Mouse (Mus musculus) retina, postnatal 7 days (tissue): ENCODE results near the gene Apcs.

ENCODE experiments used
- DNase-seq: peaks from one replicate; pipeline ENCODE4 v3.0.0-alpha.2; 2012; ENCODE audit warnings: low read depth, low spot score

The Apcs gene

DNA sequence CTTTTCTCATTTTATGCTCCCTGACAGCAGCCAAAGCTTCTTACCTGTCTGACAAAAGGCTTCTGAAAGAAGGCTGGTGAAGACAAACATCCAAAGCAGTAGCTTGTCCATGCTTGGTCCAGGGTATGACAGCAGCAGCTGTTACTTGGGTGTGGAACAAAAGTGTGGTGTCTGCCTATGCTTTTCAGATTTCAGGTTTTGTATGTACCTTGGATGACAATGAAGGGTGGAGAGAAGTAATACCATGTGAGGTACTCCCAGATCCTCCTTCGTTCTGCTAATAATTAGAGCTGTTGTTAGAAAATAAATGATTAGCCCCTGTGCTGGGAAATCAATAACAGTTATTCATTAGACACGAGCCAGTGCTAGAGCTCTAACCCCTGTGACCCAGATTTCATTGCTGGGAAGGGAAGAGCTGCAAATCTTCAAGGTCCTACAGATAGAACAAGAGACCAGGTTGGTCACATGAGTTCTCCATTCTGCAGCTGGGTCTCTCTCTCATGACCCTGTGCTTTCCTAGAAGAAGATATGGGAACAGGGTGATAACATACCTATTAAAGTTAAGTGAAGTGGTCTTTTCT, at the start of gene Apcs:
Apcs (minus strand) TSS at position 265 of the 581 bp plus-strand sequence.
- no peak for DNase-seq

DNA sequence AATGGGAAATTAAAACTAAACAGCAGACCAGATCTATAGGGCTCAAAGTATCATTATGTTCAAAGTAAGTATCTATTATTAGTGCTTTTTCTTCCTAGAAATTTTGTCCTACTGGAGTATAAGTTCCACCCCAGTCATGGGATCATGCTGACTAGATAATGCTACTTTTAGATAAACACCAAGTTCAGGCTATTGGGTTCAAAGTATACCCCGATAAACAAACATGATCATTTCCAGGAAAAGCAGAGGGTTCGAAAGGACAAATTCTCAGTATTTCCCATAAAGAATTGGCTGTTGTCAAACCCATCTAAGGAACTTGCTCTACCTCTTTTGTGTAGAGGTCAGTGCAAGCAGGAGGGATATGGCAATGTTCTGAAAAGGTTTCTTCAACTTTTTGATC, 37.4 kb upstream of the Apcs start:
- DNase-seq: no peak

DNA sequence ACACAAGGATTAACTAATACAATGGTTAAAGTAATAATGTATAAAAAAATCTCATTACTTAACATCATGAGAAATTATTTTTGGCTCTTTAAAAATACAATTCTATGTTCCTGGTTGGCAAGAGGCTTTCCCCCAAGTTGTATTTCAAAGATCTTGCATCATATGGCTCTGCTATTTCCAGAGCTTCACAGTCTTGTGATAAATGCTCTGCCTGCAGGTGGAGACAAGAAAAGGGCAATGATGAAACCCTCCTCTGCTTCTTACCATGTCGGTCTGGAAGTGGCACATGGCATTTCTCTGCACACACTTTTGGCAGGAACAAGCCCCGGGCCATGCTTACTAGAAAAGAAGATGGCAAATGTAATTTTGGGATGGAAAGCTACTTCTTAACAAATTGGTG, 23.6 kb upstream of the Apcs start:
- no peak for DNase-seq

DNA sequence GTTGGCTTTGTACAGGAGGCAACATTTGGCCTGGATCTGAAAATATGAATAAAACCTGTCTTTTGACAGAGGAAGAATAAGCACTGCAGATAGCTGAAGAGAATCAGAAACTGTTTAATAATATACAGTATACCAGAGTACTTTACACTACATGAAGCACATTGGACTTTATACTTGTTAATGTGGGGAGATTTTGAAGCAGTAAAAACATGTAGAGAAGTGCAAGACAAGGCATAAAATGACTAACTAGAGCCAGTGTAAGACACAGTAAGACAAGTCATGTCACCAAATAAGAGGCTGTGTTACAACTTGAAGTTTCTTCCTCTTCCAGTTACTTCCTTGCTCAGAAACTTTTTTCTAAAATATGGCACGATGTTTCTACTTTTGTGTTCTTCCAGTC, 22.3 kb upstream of the Apcs start:
- no peak for DNase-seq

DNA sequence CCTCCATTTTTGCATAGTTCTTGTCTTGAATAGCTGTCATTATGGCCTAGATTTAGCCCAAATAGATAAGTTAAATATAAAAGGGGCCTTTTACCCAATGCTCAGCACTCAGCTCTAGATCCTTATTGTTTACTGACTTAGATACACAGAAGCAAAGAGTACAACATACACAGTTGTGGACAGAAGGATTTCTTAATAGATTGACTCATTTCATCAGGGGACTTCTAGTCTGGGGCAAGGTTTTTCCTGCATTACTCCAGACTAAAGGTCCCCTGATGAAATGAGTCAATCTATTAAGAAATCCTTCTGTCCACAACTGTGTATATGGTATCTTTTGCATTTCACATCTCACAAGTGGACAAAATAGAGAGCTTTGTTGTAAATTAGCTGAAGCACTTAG, 8.5 kb upstream of the Apcs start:
- no peak for DNase-seq

DNA sequence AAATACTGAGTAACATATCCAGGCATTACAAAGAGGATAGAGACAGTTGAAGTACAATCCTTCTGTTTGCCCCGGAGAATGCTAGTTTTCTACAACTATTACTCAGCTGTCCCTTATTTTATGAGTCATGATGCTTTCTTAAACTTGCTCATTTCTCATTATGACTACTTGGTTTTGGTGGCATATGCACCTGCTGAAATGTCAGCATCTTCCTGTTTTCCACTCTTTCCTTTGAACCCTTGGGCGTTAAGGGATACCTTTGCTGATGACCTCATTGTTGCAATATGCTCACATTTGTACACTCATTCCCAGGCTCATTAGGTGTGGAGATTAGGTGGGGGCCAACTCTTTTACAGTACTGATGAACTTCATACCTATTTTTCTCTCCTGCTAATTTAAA, 594 bp upstream of the Apcs start:
- DNase-seq: no peak

DNA sequence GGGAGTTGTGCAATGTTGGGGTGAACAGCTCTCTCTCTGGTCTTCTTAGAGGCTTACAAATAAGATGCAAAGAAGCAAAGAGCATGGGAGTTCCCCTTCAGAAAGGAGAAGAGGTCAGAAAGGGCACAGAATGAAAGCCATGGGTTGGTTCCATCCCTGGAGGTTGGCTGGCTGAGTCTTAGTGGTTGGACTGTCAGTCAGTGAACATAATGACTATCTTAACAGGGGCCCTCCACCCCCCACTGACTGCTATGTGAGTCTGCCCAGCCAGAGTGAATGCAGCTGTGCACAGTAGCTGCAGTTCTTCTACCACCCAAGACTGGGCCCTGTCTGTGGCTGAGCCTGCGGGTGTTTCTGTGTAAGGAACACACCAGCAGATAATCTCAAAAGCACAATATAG, 18.2 kb downstream of the Apcs start:
- DNase-seq: no peak

DNA sequence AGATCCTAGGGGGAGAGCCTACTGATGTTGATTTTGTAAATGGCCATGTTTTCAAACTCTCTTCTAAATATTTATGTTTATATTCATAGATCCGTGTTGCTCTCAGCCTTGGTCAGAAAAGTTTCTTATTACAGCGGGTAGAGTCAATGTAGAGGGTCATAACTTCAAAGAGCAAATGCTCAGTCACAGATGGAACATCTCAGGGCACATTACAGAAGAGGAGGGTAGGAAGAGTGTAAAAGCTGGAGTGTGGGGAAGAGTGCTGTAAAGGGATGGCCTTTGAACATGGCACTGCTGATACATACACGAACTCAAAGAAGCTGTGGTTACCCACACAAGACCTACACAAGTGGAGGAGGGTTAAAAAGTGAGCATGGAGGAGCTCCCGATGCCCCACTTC, 19.6 kb downstream of the Apcs start:
- DNase-seq: no peak

DNA sequence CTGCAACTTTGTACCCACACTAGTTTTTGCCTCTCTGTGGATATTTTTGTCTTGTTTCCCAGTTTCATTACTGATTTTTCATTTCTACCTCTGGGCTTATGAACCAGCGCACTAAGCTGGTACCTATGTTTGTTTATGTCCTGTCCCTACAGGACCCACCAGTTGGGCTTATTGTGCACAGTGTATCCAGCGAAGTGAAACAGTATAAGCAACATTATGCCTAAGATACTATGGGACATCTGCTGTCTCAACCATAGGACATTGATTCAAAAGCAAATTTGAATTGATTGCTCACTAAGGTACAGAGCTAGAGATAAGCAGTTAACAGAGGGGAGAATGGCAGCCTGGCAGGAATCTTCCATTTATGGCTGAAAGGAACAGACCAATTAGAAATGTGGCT, 46.7 kb downstream of the Apcs start:
- no peak for DNase-seq

DNA sequence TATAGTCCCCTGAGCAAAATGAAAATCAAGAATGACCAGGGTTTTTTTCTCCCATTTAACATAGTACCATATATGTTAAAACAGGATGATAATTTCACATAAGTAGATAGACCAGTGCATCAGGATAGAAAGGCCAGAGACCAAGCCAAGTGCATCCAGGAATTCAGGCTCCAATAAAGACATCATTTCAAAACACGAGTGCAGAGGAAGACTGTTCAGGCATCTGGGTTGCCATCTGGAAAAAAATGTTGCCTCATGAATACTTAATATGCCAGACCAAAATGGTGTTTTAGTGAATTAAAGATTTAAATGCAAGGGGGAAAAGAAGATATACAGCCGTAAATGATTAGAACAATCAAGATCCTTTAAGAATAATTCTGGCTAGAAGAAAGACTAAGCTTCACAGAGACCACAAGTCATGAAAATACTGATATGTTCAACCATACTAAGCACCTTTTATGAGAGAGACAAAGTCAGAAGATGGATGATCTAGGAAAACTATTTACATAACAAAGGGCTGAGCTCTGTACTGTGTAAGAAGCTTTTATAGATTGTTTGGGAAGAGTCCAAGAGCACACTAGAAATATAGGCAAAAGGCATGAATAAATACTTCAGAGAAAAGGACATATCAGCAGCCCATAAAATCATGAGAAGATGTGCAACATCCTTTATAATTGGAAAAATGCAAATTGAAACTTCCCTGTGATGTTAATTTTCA, 47.6 kb downstream of the Apcs start:
- DNase-seq: no peak
